In the genomic region with DNA sequence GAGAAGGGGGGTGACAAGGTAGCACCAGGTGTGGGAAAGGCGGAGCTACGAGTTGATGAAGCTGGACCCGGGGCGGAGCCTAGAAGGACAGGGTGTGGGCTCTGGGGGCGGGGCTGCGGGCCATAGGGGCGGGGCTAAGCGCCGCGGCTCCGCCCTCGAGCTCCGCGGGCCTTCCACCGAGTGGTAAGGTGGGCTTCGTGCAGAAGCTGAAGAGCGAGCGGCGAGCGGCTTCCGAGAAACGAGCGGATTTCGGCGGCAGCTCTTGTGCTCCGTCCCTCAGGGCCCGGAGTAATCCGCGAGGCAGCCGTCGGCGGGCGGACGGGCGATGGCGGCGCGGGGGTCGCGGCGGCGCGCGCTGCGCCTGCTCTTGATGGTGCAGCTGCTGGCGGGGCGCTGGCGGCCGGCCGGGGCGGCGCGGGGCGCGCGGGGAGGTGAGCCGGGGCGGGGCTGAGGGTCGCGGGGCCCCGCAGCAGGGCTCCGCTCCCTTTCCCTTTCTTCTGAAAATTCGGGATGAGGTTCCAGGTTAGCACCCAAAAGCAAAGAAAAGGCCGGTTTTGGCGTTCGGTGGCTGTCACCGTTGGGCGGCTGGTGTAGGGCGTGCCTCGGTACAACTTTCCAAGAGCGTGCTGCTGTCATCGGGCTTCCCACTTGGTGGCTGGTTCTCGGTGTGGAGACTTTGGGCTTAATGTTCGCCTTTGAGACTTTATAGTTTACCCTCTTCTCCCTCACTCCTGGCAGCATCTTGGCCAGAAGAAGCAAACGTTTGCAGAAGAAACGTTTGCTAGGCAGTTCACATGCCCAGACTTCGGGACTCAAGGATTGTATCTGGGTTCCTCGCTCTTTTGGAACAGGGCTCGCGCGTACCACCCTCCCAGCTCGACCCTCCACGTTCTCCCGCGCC, we compare ENCODE assay signal across 9 mouse cellular contexts. TPM values are rescaled to one million over a fixed set of nuclear protein-coding genes. Genes with fewer than 3 reads are reported as not detected.
DNase-seq lines count a peak whose midpoint lies in the region; ATAC-seq lines count a peak whose summit lies in the region.
"Had no signal": no experiment of that assay in that cellular context is flagged by ENCODE, and none has a peak within 500 bp of the region (broad histone marks: within the 10 kb centered on the region; RNA-seq: fewer than 3 reads in every experiment).

No protein-coding gene starts in this region.

- H3K4me2 ChIP-seq in embryonic facial prominence, embryonic 13.5 days, result peak overlapping the region; percentile 91
- peak overlapping the region; percentile 85 for H3K4me2 ChIP-seq in hindbrain, embryonic 15.5 days
- peak overlapping the region; percentile 81 for H3K4me2 ChIP-seq in liver, embryonic 12.5 days

- peaks cover 7% of the 10 kb centered on the region for H3K4me1 ChIP-seq in erythroblast, embryonic 14.5 days (ENCODE audit: control insufficient read depth)
- H3K4me1 ChIP-seq in embryonic facial prominence, embryonic 13.5 days, result peaks cover 10% of the 10 kb centered on the region
- peaks cover 30% of the 10 kb centered on the region for H3K4me1 ChIP-seq in hindbrain, embryonic 15.5 days (replicated peaks)
- peaks cover 11% of the 10 kb centered on the region for H3K4me1 ChIP-seq in liver, embryonic 12.5 days

- H3K36me3 ChIP-seq in erythroblast, embryonic 14.5 days (ENCODE audit: control insufficient read depth), result no peaks in the 10 kb centered on the region
- no peaks in the 10 kb centered on the region for H3K36me3 ChIP-seq in embryonic facial prominence, embryonic 13.5 days
- H3K36me3 ChIP-seq in hindbrain, embryonic 15.5 days, result no peaks in the 10 kb centered on the region
- H3K36me3 ChIP-seq in liver, embryonic 12.5 days, result no peaks in the 10 kb centered on the region

- peak; percentile 69 for DNase-seq in MN1 (ENCODE audit: low spot score)
- DNase-seq in naive thymus-derived CD4-positive, alpha-beta T cell, adult 2 months (ENCODE audit: low read depth), result peak; percentile 31

- peaks cover 63% of the 10 kb centered on the region for H3K27me3 ChIP-seq in erythroblast, embryonic 14.5 days (ENCODE audit: control insufficient read depth)
- peaks cover 50% of the 10 kb centered on the region for H3K27me3 ChIP-seq in embryonic facial prominence, embryonic 13.5 days
- H3K27me3 ChIP-seq in hindbrain, embryonic 15.5 days, result peaks cover 14% of the 10 kb centered on the region
- peaks cover 70% of the 10 kb centered on the region for H3K27me3 ChIP-seq in liver, embryonic 12.5 days (replicated peaks)

- H3K27ac ChIP-seq in embryonic facial prominence, embryonic 13.5 days, result no peak overlapping the region
- 0 out of 2 replicates have a peak overlapping the region, but pooled peaks have one; percentile 3 for H3K27ac ChIP-seq in hindbrain, embryonic 15.5 days (replicated peaks)
- H3K27ac ChIP-seq in liver, embryonic 12.5 days, result no peak overlapping the region
- H3K27ac ChIP-seq: macrophage had no signal

- under 1% methylated on average over 73 of the region's 85 CpGs for WGBS in embryonic facial prominence, embryonic 13.5 days
- under 1% methylated on average over 61 of the region's 85 CpGs for WGBS in hindbrain, embryonic 15.5 days
- under 1% methylated on average over 85 of the region's 85 CpGs for WGBS in liver, embryonic 12.5 days (ENCODE audit: insufficient replicate concordance)

- no peak for ATAC-seq in erythroblast, adult 5-6 weeks (replicated peaks; ENCODE audit: low FRiP score, poor library complexity, severe bottlenecking)
- ATAC-seq in embryonic facial prominence, embryonic 13.5 days (ENCODE audit: insufficient number of reproducible peaks, insufficient read depth, low FRiP score, low TSS enrichment, low read depth), result peak; percentile 80; the same call in 1 of the 2 replicates
- peak; percentile 89 for ATAC-seq in hindbrain, embryonic 15.5 days (ENCODE audit: low FRiP score, low read depth)
- ATAC-seq in liver, embryonic 12.5 days, result peak; percentile 70
- ATAC-seq in monocyte, adult 5-6 weeks (replicated peaks; ENCODE audit: insufficient number of reproducible peaks, low FRiP score, low TSS enrichment, poor library complexity, severe bottlenecking), result no peak

- no peaks in the 10 kb centered on the region; the same call in 1 of the 2 replicates for H3K9me3 ChIP-seq in erythroblast, embryonic 14.5 days (ENCODE audit: control insufficient read depth, low read length)
- H3K9me3 ChIP-seq in embryonic facial prominence, embryonic 13.5 days, result no peaks in the 10 kb centered on the region
- H3K9me3 ChIP-seq in hindbrain, embryonic 15.5 days, result no peaks in the 10 kb centered on the region
- H3K9me3 ChIP-seq in liver, embryonic 12.5 days (replicated peaks), result no peaks in the 10 kb centered on the region

- peak overlapping the region; percentile 51 for H3K4me3 ChIP-seq in erythroblast, embryonic 14.5 days (replicated peaks)
- peak overlapping the region; percentile 61 for H3K4me3 ChIP-seq in embryonic facial prominence, embryonic 13.5 days
- H3K4me3 ChIP-seq in hindbrain, embryonic 15.5 days, result peak overlapping the region; percentile 48
- peak overlapping the region; percentile 62 for H3K4me3 ChIP-seq in liver, embryonic 12.5 days

- H3K9ac ChIP-seq in embryonic facial prominence, embryonic 13.5 days, result peak overlapping the region; percentile 64
- H3K9ac ChIP-seq in hindbrain, embryonic 15.5 days, result peak overlapping the region; percentile 60
- H3K9ac ChIP-seq in liver, embryonic 12.5 days, result no peak overlapping the region

RNA-seq across cellular contexts. Expression of a gene that starts 0.9 kb away (rescaled TPM):
- not detected in 2 replicates for polyA plus RNA-seq in erythroblast, embryonic 14.5 days (2012)
- total RNA-seq in erythroblast, adult 5-6 weeks (2015; ENCODE audit: low replicate concordance), result not detected in 2 replicates
- not detected in 2 replicates for total RNA-seq in erythroblast, adult 5-6 weeks (2017; ENCODE audit: low replicate concordance)
- 0.48 and 1.1 TPM in 2 replicates for polyA plus RNA-seq in embryonic facial prominence, embryonic 13.5 days (2015; fragmentation: Nextera tagmentation; extraction: Ambion mirVana)
- polyA plus RNA-seq in hindbrain, embryonic 15.5 days (2015; fragmentation: Nextera tagmentation; extraction: Ambion mirVana), result 4.4 and 4.5 TPM in 2 replicates
- polyA plus RNA-seq in liver, embryonic 12.5 days (2016; fragmentation: Nextera tagmentation; extraction: Ambion mirVana), result 0.06 and 0.20 TPM in 2 replicates
- not detected in 3 replicates for total RNA-seq in monocyte, adult 5-6 weeks (2017)
- polyA plus RNA-seq: macrophage had no signal

RNA-seq across cellular contexts. Expression of a gene that starts 30.7 kb away (rescaled TPM):
- polyA plus RNA-seq in erythroblast, embryonic 14.5 days (2012), result not detected in 2 replicates
- not detected in 2 replicates for total RNA-seq in erythroblast, adult 5-6 weeks (2015; ENCODE audit: low replicate concordance)
- not detected in 2 replicates for total RNA-seq in erythroblast, adult 5-6 weeks (2017; ENCODE audit: low replicate concordance)
- 0.85 and 1.2 TPM in 2 replicates for polyA plus RNA-seq in embryonic facial prominence, embryonic 13.5 days (2015; fragmentation: Nextera tagmentation; extraction: Ambion mirVana)
- polyA plus RNA-seq in hindbrain, embryonic 15.5 days (2015; fragmentation: Nextera tagmentation; extraction: Ambion mirVana), result 1.1 and 1.4 TPM in 2 replicates
- polyA plus RNA-seq in liver, embryonic 12.5 days (2016; fragmentation: Nextera tagmentation; extraction: Ambion mirVana), result 0.48 and 0.61 TPM in 2 replicates
- total RNA-seq in monocyte, adult 5-6 weeks (2017), result not detected in 3 replicates
- polyA plus RNA-seq: macrophage had no signal

RNA-seq across cellular contexts. Expression of a gene that starts 31.0 kb away (rescaled TPM):
- 0.87 and 1.2 TPM in 2 replicates for polyA plus RNA-seq in erythroblast, embryonic 14.5 days (2012)
- 95.3 and 100 TPM in 2 replicates for total RNA-seq in erythroblast, adult 5-6 weeks (2015; ENCODE audit: low replicate concordance)
- 59.4 and 91.6 TPM in 2 replicates for total RNA-seq in erythroblast, adult 5-6 weeks (2017; ENCODE audit: low replicate concordance)
- polyA plus RNA-seq in embryonic facial prominence, embryonic 13.5 days (2015; fragmentation: Nextera tagmentation; extraction: Ambion mirVana), result 309 and 320 TPM in 2 replicates
- 256 and 262 TPM in 2 replicates for polyA plus RNA-seq in hindbrain, embryonic 15.5 days (2015; fragmentation: Nextera tagmentation; extraction: Ambion mirVana)
- 211 and 216 TPM in 2 replicates for polyA plus RNA-seq in liver, embryonic 12.5 days (2016; fragmentation: Nextera tagmentation; extraction: Ambion mirVana)
- 243 to 326 TPM (median 251 TPM) in 3 replicates for total RNA-seq in monocyte, adult 5-6 weeks (2017)

RNA-seq across cellular contexts. Expression of a gene that starts 44.8 kb away (rescaled TPM):
- polyA plus RNA-seq in erythroblast, embryonic 14.5 days (2012), result not detected in 2 replicates
- not detected in 2 replicates for total RNA-seq in erythroblast, adult 5-6 weeks (2015; ENCODE audit: low replicate concordance)
- not detected in 2 replicates for total RNA-seq in erythroblast, adult 5-6 weeks (2017; ENCODE audit: low replicate concordance)
- 0.15 and 0.45 TPM in 2 replicates for polyA plus RNA-seq in embryonic facial prominence, embryonic 13.5 days (2015; fragmentation: Nextera tagmentation; extraction: Ambion mirVana)
- polyA plus RNA-seq in hindbrain, embryonic 15.5 days (2015; fragmentation: Nextera tagmentation; extraction: Ambion mirVana), result 15.5 and 18.5 TPM in 2 replicates
- polyA plus RNA-seq in liver, embryonic 12.5 days (2016; fragmentation: Nextera tagmentation; extraction: Ambion mirVana), result 0.06 TPM in 1 of 2 replicates, not detected in the other
- not detected in 3 replicates for total RNA-seq in monocyte, adult 5-6 weeks (2017)
- polyA plus RNA-seq: macrophage had no signal

Comparison
In these comparisons a context has a peak if more than half of its experiments do, and no peak if none do; other contexts are left out.
1. ATAC-seq: peak in embryonic facial prominence, embryonic 13.5 days (single experiment), hindbrain, embryonic 15.5 days (single experiment) and liver, embryonic 12.5 days (single experiment); none in erythroblast, adult 5-6 weeks (single experiment) and monocyte, adult 5-6 weeks (single experiment).
2. RNA of a gene that starts 31.0 kb away (polyA plus RNA-seq): 309 to 320 TPM in embryonic facial prominence, embryonic 13.5 days, 256 to 262 TPM in hindbrain, embryonic 15.5 days and 211 to 216 TPM in liver, embryonic 12.5 days; 0.87 to 1.2 TPM in erythroblast, embryonic 14.5 days; every median in the first group is over 10 times any median in the second.
3. Peak in every context shown above with its lines, with median percentiles within 50 percentile points of each other: H3K4me3 ChIP-seq and H3K4me2 ChIP-seq.